Mouse (Mus musculus) leukemia stem cell, adult 10-12 weeks (primary cell): ENCODE data around the gene Ssr3. TPM values are rescaled to one million over a fixed set of nuclear protein-coding genes. Genes with fewer than 3 reads are reported as not detected.

Experiments
- polyA plus RNA-seq: library from polyadenylated mRNA; stranded (reverse); fragments of >175 nt; gene quantifications from 2 replicates; pipeline ENCODE4 v1.2.3, GENCODE M21; 2012; ENCODE audit warnings: low replicate concordance

The Ssr3 gene
- polyA plus RNA-seq = 0.72 and 14.8 TPM in 2 replicates

DNA sequence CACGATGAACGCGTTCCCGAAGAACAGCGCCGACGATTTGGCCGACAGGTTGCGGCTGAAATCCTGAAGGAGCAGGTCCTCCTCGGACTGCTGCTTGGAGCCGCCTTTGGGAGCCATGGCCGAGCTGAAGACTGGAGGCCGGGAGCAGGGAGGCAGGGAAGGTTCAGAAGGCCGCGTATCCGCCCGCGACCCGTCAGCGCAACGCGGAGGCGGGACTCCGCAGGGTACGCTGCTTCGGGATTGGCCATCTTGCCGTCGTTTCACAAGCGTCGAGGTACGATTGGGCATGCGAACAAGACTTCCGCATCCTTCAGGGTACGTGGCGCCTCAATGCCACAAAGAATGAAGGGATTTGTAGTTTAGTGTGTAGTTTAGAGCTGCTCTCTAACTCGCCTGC lies at the start of gene Ssr3:
Gene Ssr3 (minus strand): TSS at position 203 of the 397 bp plus-strand sequence.

Other genes starting within 250 kb of the Ssr3 start
- gene Tiparp, start 135.8 kb upstream of the Ssr3 start, polyA plus RNA-seq = 0.46 and 0.54 TPM in 2 replicates